Mouse (Mus musculus) left cerebral cortex, postnatal 4 days (tissue): Measurements from ENCODE around the gene Olfr809. TPM values are rescaled to one million over a fixed set of nuclear protein-coding genes. Genes with fewer than 3 reads are reported as not detected.

Source experiments
- DNase-seq: peaks from one replicate; pipeline ENCODE4 v3.0.0-alpha.2; 2022
- intact Hi-C: fragments of 180-260 bp; cut with DNase I; formaldehyde crosslinking; loops from one replicate; pipeline ENCODE4 v1.15.1; 2025
- microRNA-seq: library from miRNA; unstranded; fragments of <30 nt; microRNA quantifications from one replicate; pipeline ENCODE4 v1.2.0, GENCODE M21; 2022
- total RNA-seq, 2 experiments: library from RNA; stranded (reverse); gene quantifications; 2 replicates each; pipeline ENCODE4 v1.2.3; 2021

The Olfr809 gene
- not detected for total RNA-seq

GRCm38 (mm10) chr10:129774338-129774737 is at the start of gene Olfr809:
TSS of gene Olfr809 (plus strand) at chr10:129774638.
- intact Hi-C loops = no loop called here
- no peak for DNase-seq

- no peak for DNase-seq
- intact Hi-C loops = no loop called here
Observed at GRCm38 (mm10) chr10:129729275-129729674, 45.2 kb upstream of the Olfr809 start, which contains the start of gene Olfr805. TSS of gene Olfr805 (minus strand) at chr10:129729375.

GRCm38 (mm10) chr10:129741821-129742220 is 32.6 kb upstream of the Olfr809 start, which contains the start of gene Olfr806:
TSS of gene Olfr806 (minus strand) at chr10:129741921.
- intact Hi-C loops = no loop called here
- no peak for DNase-seq

GRCm38 (mm10) chr10:129757693-129758092 is 16.7 kb upstream of the Olfr809 start, which contains the start of gene Olfr807:
TSS of gene Olfr807 (minus strand) at chr10:129757793.
- intact Hi-C loops = no loop called here
- no peak for DNase-seq

GRCm38 (mm10) chr10:129765182-129765581 is 9.3 kb upstream of the Olfr809 start, which contains the start of gene Olfr808:
TSS of gene Olfr808 (plus strand) at chr10:129765482.
- DNase-seq = no peak
- intact Hi-C loops = no loop called here

- DNase-seq = no peak
- intact Hi-C loops = no loop called here
Observed at GRCm38 (mm10) chr10:129778123-129778522, 3.7 kb downstream of the Olfr809 start.

GRCm38 (mm10) chr10:129794817-129795216 is 20.4 kb downstream of the Olfr809 start, which contains the start of gene Olfr810:
TSS of gene Olfr810 (minus strand) at chr10:129794917.
- no peak for DNase-seq
- intact Hi-C loops = no loop called here

GRCm38 (mm10) chr10:129804296-129804695 is 29.9 kb downstream of the Olfr809 start, which contains the start of gene Olfr811:
TSS of gene Olfr811 (minus strand) at chr10:129804396.
- intact Hi-C loops = no loop called here
- DNase-seq = no peak

Small RNA genes lying within 50 kb of the gene (microRNA-seq; reads per million reads assigned to microRNA genes)
- not detected for gene Gm24485

Other genes with a start within 250 kb of the Olfr809 start
- gene Olfr792, start 235.5 kb upstream of the Olfr809 start, total RNA-seq = not detected
- not detected for gene Olfr794, start 207.0 kb upstream of the Olfr809 start, total RNA-seq
- gene Olfr796, start 162.1 kb upstream of the Olfr809 start, total RNA-seq = not detected
- gene Olfr798, start 146.7 kb upstream of the Olfr809 start, total RNA-seq = not detected
- not detected for gene Olfr799, start 137.2 kb upstream of the Olfr809 start, total RNA-seq
- gene Olfr800, start 116.9 kb upstream of the Olfr809 start, total RNA-seq = not detected
- not detected for gene Olfr801, start 100.8 kb upstream of the Olfr809 start, total RNA-seq
- not detected for gene Olfr802, start 86.5 kb upstream of the Olfr809 start, total RNA-seq
- not detected for gene Olfr803, start 80.4 kb upstream of the Olfr809 start, total RNA-seq
- gene Olfr804, start 71.4 kb upstream of the Olfr809 start, total RNA-seq = not detected
- not detected for gene Olfr805, start 45.3 kb upstream of the Olfr809 start, total RNA-seq
- gene Olfr806, start 32.7 kb upstream of the Olfr809 start, total RNA-seq = not detected
- gene Olfr807, start 16.8 kb upstream of the Olfr809 start, total RNA-seq = not detected
- not detected for gene Olfr808, start 9.2 kb upstream of the Olfr809 start, total RNA-seq
- gene Olfr810, start 20.3 kb downstream of the Olfr809 start, total RNA-seq = not detected
- gene Olfr811, start 29.8 kb downstream of the Olfr809 start, total RNA-seq = not detected
- gene Olfr812, start 71.5 kb downstream of the Olfr809 start, total RNA-seq = not detected
- gene Olfr813, start 80.7 kb downstream of the Olfr809 start, total RNA-seq = not detected
- gene Olfr814, start 105.2 kb downstream of the Olfr809 start, total RNA-seq = not detected
- not detected for gene Olfr815, start 131.2 kb downstream of the Olfr809 start, total RNA-seq
- gene Olfr816, start 141.0 kb downstream of the Olfr809 start, total RNA-seq = not detected
- gene Olfr818, start 174.5 kb downstream of the Olfr809 start, total RNA-seq = not detected
- not detected for gene Olfr819, start 192.6 kb downstream of the Olfr809 start, total RNA-seq
- gene Olfr247, start 201.5 kb downstream of the Olfr809 start, total RNA-seq = not detected
- gene Gm10310, start 210.4 kb downstream of the Olfr809 start, total RNA-seq = not detected
- gene Olfr820, start 238.0 kb downstream of the Olfr809 start, total RNA-seq = not detected